Mouse (Mus musculus): Measurements from ENCODE around the gene Stard13.

- TF ChIP-seq CTCF (IDR thresholded peaks at IDR 0.05; ENCODE audit: low read depth, low read length) (no peak), POLR2A (IDR thresholded peaks at IDR 0.05; ENCODE audit: insufficient read depth, low read length) (no peak), EP300 (IDR thresholded peaks at IDR 0.05; ENCODE audit: insufficient read depth, low read depth, low read length) (no peak)
Measured at GRCm38 (mm10) chr5:151142671-151143601, 90.7 kb downstream of the Stard13 start.
